Mouse (Mus musculus) liver, adult 2 months (tissue): ENCODE data around the gene Defb47. TPM values are rescaled to one million over a fixed set of nuclear protein-coding genes. Genes with fewer than 3 reads are reported as not detected.

Source experiments
- DNase-seq: peaks from one replicate; pipeline ENCODE4 v3.0.0-alpha.2; 2011; ENCODE audit warnings: low read depth, low spot score; ENCODE audit errors: extremely low read depth
- H3K27ac ChIP-seq: fragments of 200-500 bp; replicated peaks from 2 replicates; pipeline ENCODE4 v1.5.1; 2012; ENCODE audit warnings: low read depth, mild to moderate bottlenecking, control low read depth, inconsistent platforms, low read length; ENCODE audit not compliant: insufficient read depth
- H3K27me3 ChIP-seq: fragments of 200-500 bp; 2 replicates; pipeline ENCODE4 v1.6.1; 2012; ENCODE audit warnings: mild to moderate bottlenecking, moderate library complexity, low read length, inconsistent platforms; ENCODE audit not compliant: control insufficient read depth, insufficient read depth
- H3K36me3 ChIP-seq: fragments of 200-500 bp; 2 replicates; pipeline ENCODE4 v1.6.1; 2012; ENCODE audit warnings: low read length, inconsistent platforms; ENCODE audit not compliant: control insufficient read depth, insufficient read depth
- H3K4me1 ChIP-seq: fragments of 200-500 bp; 2 replicates; pipeline ENCODE4 v1.6.1; 2011; ENCODE audit warnings: low read length; ENCODE audit not compliant: control insufficient read depth, insufficient read depth
- H3K4me3 ChIP-seq: fragments of 200-500 bp; 2 replicates; pipeline ENCODE4 v1.5.1; 2011; ENCODE audit warnings: low read depth, mild to moderate bottlenecking, control low read depth, low read length, moderate library complexity; ENCODE audit not compliant: insufficient read depth
- H3K79me2 ChIP-seq: fragments of 200-500 bp; 2 replicates; pipeline ENCODE4 v1.6.1; 2012; ENCODE audit warnings: inconsistent platforms, mild to moderate bottlenecking, low read length, moderate library complexity; ENCODE audit not compliant: control insufficient read depth, insufficient read depth
- H3K9ac ChIP-seq: fragments of 200-500 bp; 2 replicates; pipeline ENCODE4 v1.6.1; 2012; ENCODE audit warnings: low read depth, mild to moderate bottlenecking, control low read depth, inconsistent platforms, low read length
- CTCF ChIP-seq: fragments of 200-500 bp; IDR thresholded peaks from 2 replicates; pipeline ENCODE4 v1.5.1; 2011; ENCODE audit warnings: low read depth, low read length, control low read depth
- POLR2A ChIP-seq: fragments of 200-500 bp; IDR thresholded peaks from 2 replicates; pipeline ENCODE4 v1.6.1; 2011; ENCODE audit warnings: low read length, control low read depth; ENCODE audit not compliant: insufficient read depth; ENCODE audit errors: extremely low read depth
- WGBS: fragments of 180-500 bp; shearing (Covaris S2); methylation state at CpG from one replicate; pipeline ENCODE4 v1.1.7; 2018; 5-methylcytosine and 5-hydroxymethylcytosine counted together
- polyA plus RNA-seq: library from polyadenylated mRNA; depleted of rRNA; stranded (reverse); fragments of >200 nt; gene quantifications from 2 replicates; pipeline ENCODE4 v1.2.3, GENCODE M21; 2012; rRNA removed
- total RNA-seq: library from RNA; depleted of rRNA; stranded (reverse); fragments of >200 nt; gene quantifications from 2 replicates; pipeline ENCODE4 v1.2.3, GENCODE M21; 2014; rRNA removed

Gene Defb47
- not detected in 2 replicates for total RNA-seq
- not detected in 2 replicates for polyA plus RNA-seq

GRCm38 (mm10) chr14:62997777-62998176 lies at the start of gene Defb47:
TSS of gene Defb47 (plus strand) at chr14:62998077.
- no peak for TF ChIP-seq POLR2A
- no peak for TF ChIP-seq CTCF
- Histone ChIP-seq H3K9ac (no peak within 1 kb of the TSS), H3K27ac (no peak within 1 kb of the TSS), H3K27me3 (peaks cover 3% of the 10 kb centered on the region; the same call in 1 of the 2 replicates), H3K4me3 (no peak within 1 kb of the TSS), H3K36me3 (no peaks in the 10 kb centered on the region), H3K79me2 (no peaks in the 10 kb centered on the region), H3K4me1 (no peaks in the 10 kb centered on the region)
- DNase-seq, result no peak
- 89% methylated on average over 8 of the region's 8 CpGs for WGBS

GRCm38 (mm10) chr14:62956091-62956490 lies 41.8 kb upstream of the Defb47 start:
- no peak for DNase-seq
- no peaks in the 10 kb centered on the region for H3K27me3 ChIP-seq
- WGBS, result 91% methylated on average over 9 of the region's 9 CpGs
- no peak overlapping the region for H3K4me3 ChIP-seq
- H3K36me3 ChIP-seq, result peaks cover 43% of the 10 kb centered on the region
- no peaks in the 10 kb centered on the region for H3K79me2 ChIP-seq
- no peaks in the 10 kb centered on the region for H3K4me1 ChIP-seq
- TF ChIP-seq POLR2A (no peak), CTCF (no peak)
- H3K9ac ChIP-seq, result no peak overlapping the region
- H3K27ac ChIP-seq, result no peak overlapping the region

GRCm38 (mm10) chr14:62963632-62964031 lies 34.2 kb upstream of the Defb47 start:
- Histone ChIP-seq H3K4me3 (no peak overlapping the region), H3K9ac (no peak overlapping the region), H3K27me3 (no peaks in the 10 kb centered on the region), H3K27ac (no peak overlapping the region), H3K36me3 (peaks cover 3% of the 10 kb centered on the region; the same call in 1 of the 2 replicates), H3K4me1 (no peaks in the 10 kb centered on the region), H3K79me2 (no peaks in the 10 kb centered on the region)
- WGBS, result 82% methylated on average over 4 of the region's 4 CpGs
- TF ChIP-seq CTCF (no peak), POLR2A (no peak)
- no peak for DNase-seq

GRCm38 (mm10) chr14:62965342-62965741 lies 32.5 kb upstream of the Defb47 start:
- Histone ChIP-seq H3K4me3 (no peak overlapping the region), H3K27ac (no peak overlapping the region), H3K36me3 (no peaks in the 10 kb centered on the region), H3K79me2 (no peaks in the 10 kb centered on the region), H3K4me1 (no peaks in the 10 kb centered on the region), H3K27me3 (no peaks in the 10 kb centered on the region), H3K9ac (no peak overlapping the region)
- WGBS, result 83% methylated on average over 5 of the region's 5 CpGs
- no peak for DNase-seq
- TF ChIP-seq CTCF (peak; percentile 43; the same call in 1 of the 2 replicates), POLR2A (no peak)

- TF ChIP-seq POLR2A (no peak), CTCF (no peak)
- H3K79me2 ChIP-seq, result no peaks in the 10 kb centered on the region
- no peak overlapping the region for H3K27ac ChIP-seq
- H3K4me1 ChIP-seq, result no peaks in the 10 kb centered on the region
- H3K36me3 ChIP-seq, result no peaks in the 10 kb centered on the region
- H3K4me3 ChIP-seq, result no peak overlapping the region
- no peaks in the 10 kb centered on the region for H3K27me3 ChIP-seq
- no peak overlapping the region for H3K9ac ChIP-seq
- DNase-seq, result no peak
- 38% methylated on average over 15 of the region's 15 CpGs for WGBS
Observed at GRCm38 (mm10) chr14:62965811-62966520, 31.9 kb upstream of the Defb47 start.

GRCm38 (mm10) chr14:62975046-62975445 lies 22.8 kb upstream of the Defb47 start:
- Histone ChIP-seq H3K4me3 (no peak overlapping the region), H3K27ac (no peak overlapping the region), H3K36me3 (no peaks in the 10 kb centered on the region), H3K4me1 (no peaks in the 10 kb centered on the region), H3K79me2 (no peaks in the 10 kb centered on the region), H3K27me3 (no peaks in the 10 kb centered on the region), H3K9ac (no peak overlapping the region)
- TF ChIP-seq CTCF, result peak; percentile 67; the same call in 1 of the 2 replicates
- TF ChIP-seq POLR2A, result no peak
- DNase-seq, result peak; percentile 29
- 21% methylated on average over 5 of the region's 5 CpGs for WGBS
